Mouse (Mus musculus) spleen, adult 18-20 months (tissue): ENCODE measurements at regions not wholly inside any gene's neighbourhood (a gene's known extent, or its start where the extent isn't known, plus 50 kb on each side); places are given as distances from the start of the nearest gene placed in this dataset.

Experiments used
- DNase-seq, 2 experiments: peaks; one replicate each; pipeline ENCODE4 v3.0.0; 2022; ENCODE audit warnings: mixed read lengths in 2 of 2

- DNase-seq: no peak
Measured at GRCm38 (mm10) chr4:84102736-84103135, 572.3 kb downstream of the Bnc2 start.

- DNase-seq: no peak
Measured at GRCm38 (mm10) chr4:84108592-84108991, 566.5 kb downstream of the Bnc2 start.

- no peak for DNase-seq
Measured at GRCm38 (mm10) chr4:84109771-84110503, 565.1 kb downstream of the Bnc2 start.

- DNase-seq: no peak
Measured at GRCm38 (mm10) chr4:84114162-84115040, 560.7 kb downstream of the Bnc2 start.

GRCm38 (mm10) chr4:84118284-84118919 lies 556.7 kb downstream of the Bnc2 start:
- DNase-seq: no peak

GRCm38 (mm10) chr4:84119616-84120015 lies 555.5 kb downstream of the Bnc2 start:
- DNase-seq: no peak

GRCm38 (mm10) chr4:84120330-84120729 lies 554.7 kb downstream of the Bnc2 start:
- no peak for DNase-seq

- DNase-seq: no peak
Measured at GRCm38 (mm10) chr4:84121442-84121841, 553.6 kb downstream of the Bnc2 start.

GRCm38 (mm10) chr4:84126400-84126799 lies 548.7 kb downstream of the Bnc2 start:
- DNase-seq: no peak

GRCm38 (mm10) chr4:84127380-84127779 lies 547.7 kb downstream of the Bnc2 start:
- no peak for DNase-seq

- no peak for DNase-seq
Measured at GRCm38 (mm10) chr4:84130840-84131547, 544.1 kb downstream of the Bnc2 start.

- DNase-seq: no peak
Measured at GRCm38 (mm10) chr4:84135740-84136139, 539.3 kb downstream of the Bnc2 start.

- DNase-seq: no peak
Measured at GRCm38 (mm10) chr4:84137171-84137919, 537.7 kb downstream of the Bnc2 start.

- DNase-seq: no peak
Measured at GRCm38 (mm10) chr4:84149149-84150050, 525.7 kb downstream of the Bnc2 start.

- DNase-seq: no peak
Measured at GRCm38 (mm10) chr4:84150698-84151097, 524.4 kb downstream of the Bnc2 start.

- DNase-seq: no peak
Measured at GRCm38 (mm10) chr4:84151247-84151646, 523.8 kb downstream of the Bnc2 start.

- DNase-seq: no peak
Measured at GRCm38 (mm10) chr4:84151971-84152450, 523.1 kb downstream of the Bnc2 start.

- no peak for DNase-seq
Measured at GRCm38 (mm10) chr4:84153571-84153970, 521.5 kb downstream of the Bnc2 start.

GRCm38 (mm10) chr4:84157911-84158647 lies 517.0 kb downstream of the Bnc2 start:
- no peak for DNase-seq

GRCm38 (mm10) chr4:84163362-84163761 lies 511.7 kb downstream of the Bnc2 start:
- DNase-seq: no peak
